Mouse (Mus musculus) kidney, adult 11 months (tissue): ENCODE results near the gene Dph2.
A peak's percentile ranks its signal among the peaks of the same experiment; 100 is the strongest.

ENCODE experiments used
- DNase-seq: peaks from one replicate; pipeline ENCODE4 v3.0.0; 2022

The Dph2 gene

DNA sequence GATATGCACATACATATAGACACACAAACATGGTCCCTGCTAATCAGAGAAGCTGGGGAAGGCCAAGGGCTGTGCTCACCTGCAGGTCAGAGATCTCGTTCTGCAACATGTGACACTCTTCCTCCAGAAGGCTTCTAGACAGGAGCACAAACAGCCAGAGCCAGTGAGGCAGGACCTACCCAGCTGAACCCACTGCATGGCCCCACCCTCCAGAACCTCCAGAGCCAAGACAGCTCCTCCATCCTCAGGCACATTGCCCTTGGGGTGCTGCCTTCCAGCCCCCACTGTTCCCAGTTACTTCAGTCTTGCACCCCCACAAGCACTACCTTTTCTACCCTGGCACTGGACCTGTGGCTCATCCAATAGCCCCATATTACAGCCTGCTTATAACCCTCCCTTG lies 21.4 kb downstream of the Dph2 start:
- DNase-seq: no peak

DNA sequence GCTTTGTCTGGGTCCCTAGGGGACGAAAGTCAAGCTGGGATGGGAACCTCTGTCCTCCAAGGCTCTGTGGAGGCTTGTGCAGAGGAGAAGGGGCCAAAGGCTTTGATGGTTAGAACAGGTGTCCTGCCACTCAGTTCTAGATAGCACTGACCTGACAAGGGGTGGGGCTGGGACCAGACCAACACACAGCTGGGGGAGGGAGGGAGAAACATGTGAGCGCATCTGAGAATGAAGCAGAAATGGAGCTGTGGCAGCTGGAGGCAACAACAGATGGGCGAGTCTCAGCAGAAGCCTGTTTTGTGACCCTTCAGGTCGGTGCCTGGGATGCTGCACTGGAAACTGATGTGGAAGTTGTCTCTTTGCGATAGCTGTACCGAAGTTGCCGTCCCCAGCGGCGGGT lies 22.5 kb downstream of the Dph2 start:
- no peak for DNase-seq

DNA sequence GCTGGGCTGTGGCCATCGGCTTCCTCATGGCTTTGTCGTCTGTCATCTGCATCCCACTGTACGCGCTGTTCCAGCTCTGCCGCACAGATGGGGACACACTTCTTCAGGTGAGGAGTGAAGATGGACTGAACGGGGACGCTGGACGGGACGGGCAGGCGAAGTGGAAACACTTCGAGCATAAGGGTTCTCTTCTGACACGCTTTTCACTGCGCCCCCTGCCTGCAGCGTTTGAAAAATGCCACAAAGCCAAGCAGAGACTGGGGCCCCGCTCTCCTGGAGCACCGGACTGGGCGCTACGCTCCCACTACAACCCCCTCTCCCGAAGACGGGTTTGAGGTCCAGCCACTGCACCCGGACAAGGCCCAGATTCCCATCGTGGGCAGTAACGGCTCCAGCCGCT lies 24.0 kb downstream of the Dph2 start:
- DNase-seq: no peak

DNA sequence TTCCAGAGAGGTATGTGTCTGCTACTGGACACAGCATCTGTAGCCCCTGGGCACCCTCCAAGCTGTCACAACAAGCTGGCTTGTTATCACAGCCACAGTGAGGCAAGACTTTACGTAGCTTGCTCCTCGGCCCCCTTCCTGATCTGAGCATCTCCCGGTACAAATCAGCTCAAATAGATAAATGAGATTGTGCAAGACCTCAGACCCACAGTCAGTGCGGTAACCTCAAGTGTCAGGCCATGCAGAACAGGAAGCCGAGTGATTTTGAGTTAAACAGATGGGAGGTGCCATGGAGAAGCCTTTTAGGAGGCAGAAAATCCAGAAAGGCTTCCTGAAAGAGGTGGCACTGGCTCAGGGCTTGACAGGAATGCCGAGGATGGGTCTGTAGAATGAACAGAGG lies 24.8 kb downstream of the Dph2 start:
- no peak for DNase-seq

- DNase-seq: peak; percentile 89
Measured at GRCm38 (mm10) chr4:117866083-117866482, 25.7 kb downstream of the Dph2 start.

- no peak for DNase-seq
Measured at GRCm38 (mm10) chr4:117862823-117863222, 29.0 kb downstream of the Dph2 start.

DNA sequence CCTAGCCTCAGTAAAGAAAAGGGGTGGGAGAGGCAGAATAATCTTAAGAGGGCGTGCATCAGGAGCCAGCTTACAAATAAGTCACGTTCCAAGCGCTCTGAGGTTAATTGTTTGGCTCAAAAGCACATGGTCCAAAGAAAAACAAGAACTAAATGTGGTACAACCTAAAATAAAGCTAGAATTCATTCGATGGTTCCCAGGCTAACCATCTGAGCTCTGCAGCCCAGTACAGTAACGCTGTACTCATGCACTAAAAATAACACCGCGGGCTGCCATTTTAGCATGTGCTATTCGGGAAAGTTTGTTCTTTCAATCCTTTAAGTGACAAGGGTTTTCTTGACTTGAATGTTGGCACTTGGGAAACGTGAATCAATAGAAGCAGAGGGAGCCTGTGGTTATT lies 31.3 kb downstream of the Dph2 start:
- no peak for DNase-seq

- peak; percentile 58 for DNase-seq
Measured at GRCm38 (mm10) chr4:117858794-117859193, 33.0 kb downstream of the Dph2 start.

GRCm38 (mm10) chr4:117855146-117855545 lies 36.7 kb downstream of the Dph2 start:
- no peak for DNase-seq

GRCm38 (mm10) chr4:117852152-117852868 lies 39.5 kb downstream of the Dph2 start:
- no peak for DNase-seq

GRCm38 (mm10) chr4:117850871-117851270 lies 41.0 kb downstream of the Dph2 start:
- peak; percentile 36 for DNase-seq

DNA sequence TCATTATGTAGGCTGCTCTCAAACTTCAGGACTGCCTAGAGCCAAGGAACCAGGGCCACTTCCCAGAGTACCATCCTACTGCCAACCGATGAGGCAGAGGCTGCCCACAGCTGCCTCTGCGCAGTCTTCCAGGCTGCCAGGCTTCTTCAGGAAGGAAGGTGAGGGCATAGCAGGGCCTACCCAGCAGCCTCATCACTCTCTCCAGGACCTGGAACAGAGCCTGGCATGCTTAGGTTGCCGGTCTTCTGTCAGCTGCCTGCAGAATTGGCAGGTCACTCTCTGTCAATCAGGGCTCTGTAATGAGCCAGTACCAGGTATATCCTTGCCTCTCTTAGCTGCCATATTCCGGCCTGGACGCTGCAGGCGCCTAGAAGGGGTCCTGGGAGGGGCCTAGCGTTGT lies 41.7 kb downstream of the Dph2 start:
- DNase-seq: no peak

GRCm38 (mm10) chr4:117849506-117849905 lies 42.3 kb downstream of the Dph2 start:
- no peak for DNase-seq

- DNase-seq: no peak
Measured at GRCm38 (mm10) chr4:117849063-117849462, 42.8 kb downstream of the Dph2 start.

DNA sequence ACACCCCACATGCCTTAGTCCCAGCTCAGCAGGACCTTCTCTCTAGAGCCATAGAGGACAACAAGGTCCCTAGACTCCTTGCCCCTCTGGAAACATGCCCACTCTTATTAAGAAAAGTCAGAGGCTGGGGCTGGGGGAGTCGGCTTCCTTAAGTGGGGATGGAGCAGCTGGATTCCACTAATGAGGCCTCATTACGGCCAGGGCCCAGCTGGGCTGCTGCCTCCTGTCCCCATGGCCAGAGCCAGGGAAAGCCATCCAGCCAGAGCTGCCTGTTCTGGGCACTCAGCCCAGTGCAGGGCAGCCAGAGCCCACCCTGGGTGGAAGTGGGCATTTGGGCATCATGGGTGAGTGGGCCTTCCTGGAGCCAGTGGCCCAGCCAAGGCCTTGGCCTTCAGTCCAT lies 44.8 kb downstream of the Dph2 start:
- no peak for DNase-seq

DNA sequence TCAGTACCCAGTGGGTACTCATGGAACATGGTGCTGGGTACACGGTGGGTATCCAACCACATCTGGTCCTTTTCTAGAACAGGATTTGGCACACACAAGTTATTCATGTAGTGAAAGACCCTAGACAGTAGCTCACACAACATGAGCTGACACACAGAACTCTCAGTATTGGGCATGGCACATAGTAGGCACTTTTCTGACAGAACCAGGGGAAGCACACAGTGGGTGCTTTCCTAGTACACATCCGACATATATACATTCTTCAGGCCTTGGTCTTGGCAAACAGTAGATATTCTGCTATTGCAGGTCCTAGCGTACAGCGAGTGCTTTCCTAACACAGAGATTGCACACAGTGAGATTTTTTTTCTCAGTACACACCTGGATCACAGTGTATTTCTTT lies 45.6 kb downstream of the Dph2 start:
- no peak for DNase-seq

DNA sequence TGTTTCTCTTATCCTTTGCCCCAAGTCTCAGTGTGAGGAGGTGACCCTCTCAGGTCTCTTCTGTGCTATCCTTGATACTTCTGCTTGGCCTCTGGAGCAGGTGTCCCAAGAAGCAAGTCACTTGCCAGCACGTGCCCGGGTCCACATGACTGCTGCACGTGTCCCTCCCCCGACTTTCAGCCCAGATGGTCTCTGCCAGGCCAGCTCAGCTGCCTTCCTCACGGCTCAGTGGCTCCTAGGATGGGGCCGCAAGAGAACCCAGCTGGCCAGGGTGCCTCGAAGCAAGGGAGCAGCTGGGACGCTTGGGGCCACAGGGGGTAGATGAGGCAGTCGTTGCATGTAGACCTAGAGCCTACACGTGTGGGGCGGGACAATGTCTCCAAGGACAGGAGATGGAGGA lies 46.5 kb downstream of the Dph2 start:
- no peak for DNase-seq

- DNase-seq: no peak
Measured at GRCm38 (mm10) chr4:117844467-117844866, 47.4 kb downstream of the Dph2 start.

DNA sequence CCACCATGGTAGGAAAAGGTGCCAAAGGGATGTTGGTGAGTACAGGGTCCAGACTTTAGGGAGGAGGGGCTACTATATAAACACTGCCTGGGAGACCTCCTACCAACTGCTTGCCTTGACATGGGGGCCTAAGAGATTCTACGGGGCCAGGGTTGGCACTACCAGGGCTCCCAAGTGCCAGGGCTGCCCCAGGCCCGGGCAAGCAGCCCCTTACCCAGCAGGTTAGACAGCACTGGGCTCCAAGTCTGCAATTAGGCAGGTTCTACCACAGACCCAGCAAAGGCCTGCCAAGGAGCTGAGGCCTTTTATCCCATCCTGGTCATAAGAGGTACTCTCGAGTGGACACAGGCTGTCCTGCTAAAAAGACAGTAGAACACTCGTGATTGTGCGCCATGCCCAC lies 48.7 kb downstream of the Dph2 start:
- DNase-seq: no peak

GRCm38 (mm10) chr4:117841566-117841965 lies 50.3 kb downstream of the Dph2 start:
- DNase-seq: no peak

DNA sequence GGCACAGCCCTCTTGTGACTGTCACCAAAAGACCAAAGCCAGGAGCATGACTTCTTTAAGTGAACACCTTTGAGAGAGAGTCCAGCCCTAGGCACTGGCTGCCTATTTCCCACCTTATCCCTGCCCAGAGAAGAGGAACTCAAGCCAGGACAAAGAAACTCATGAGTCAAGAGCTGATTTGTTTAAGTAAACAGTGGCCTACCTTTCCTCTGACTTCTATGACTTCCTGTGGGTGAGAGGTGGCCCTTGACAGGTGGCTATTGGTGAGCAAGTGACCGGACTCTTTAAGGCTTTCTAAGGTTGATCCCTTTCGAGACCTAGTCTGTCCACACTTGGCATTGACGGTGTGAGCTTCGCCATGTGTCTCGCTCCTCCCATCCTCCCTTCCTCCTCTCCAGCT lies 51.0 kb downstream of the Dph2 start:
- no peak for DNase-seq

GRCm38 (mm10) chr4:117839366-117839765 lies 52.5 kb downstream of the Dph2 start:
- peak; percentile 85 for DNase-seq
